Mouse (Mus musculus) midbrain, postnatal 0 days (tissue): ENCODE data around the gene Kif13a. TPM values are rescaled to one million over a fixed set of nuclear protein-coding genes. Genes with fewer than 3 reads are reported as not detected.

ENCODE experiments used
- ATAC-seq: fragments of 200-750 bp; cut with Nextera tagmentation; 2 replicates; pipeline ENCODE4 v1.8.0; 2017; ENCODE audit warnings: moderate number of reproducible peaks, mild to moderate bottlenecking, moderate TSS enrichment, moderate library complexity; ENCODE audit not compliant: low FRiP score
- DNase-seq: peaks from one replicate; pipeline ENCODE4 v3.0.0-alpha.2; 2015; ENCODE audit warnings: low spot score
- H3K27ac ChIP-seq: fragments of 300-500 bp; sonication (generic); 2 replicates; pipeline ENCODE4 v1.5.1; 2014; ENCODE audit warnings: low read depth, mild to moderate bottlenecking, low read length, mixed read lengths
- H3K27me3 ChIP-seq: fragments of 300-500 bp; sonication (generic); 2 replicates; pipeline ENCODE4 v1.6.1; 2014; ENCODE audit warnings: low read length, control low read depth, mixed read lengths; ENCODE audit not compliant: insufficient read depth
- H3K36me3 ChIP-seq: fragments of 300-500 bp; sonication (generic); 2 replicates; pipeline ENCODE4 v1.6.1; 2014; ENCODE audit warnings: low read length, control low read depth, mixed read lengths; ENCODE audit not compliant: insufficient read depth
- H3K4me1 ChIP-seq: fragments of 300-500 bp; sonication (generic); 2 replicates; pipeline ENCODE4 v1.6.1; 2014; ENCODE audit warnings: mild to moderate bottlenecking, control low read depth, antibody characterized with exemption, low read length, mixed read lengths; ENCODE audit not compliant: insufficient read depth
- H3K4me2 ChIP-seq: fragments of 300-500 bp; sonication (generic); 2 replicates; pipeline ENCODE4 v1.6.1; 2014; ENCODE audit warnings: low read depth, mild to moderate bottlenecking, low read length, mixed read lengths; ENCODE audit not compliant: poor library complexity, severe bottlenecking
- H3K4me3 ChIP-seq: fragments of 300-500 bp; sonication (generic); 2 replicates; pipeline ENCODE4 v1.5.1; 2014; ENCODE audit warnings: low read depth, mild to moderate bottlenecking, low read length, moderate library complexity
- H3K9ac ChIP-seq: fragments of 300-500 bp; sonication (generic); replicated peaks from 2 replicates; pipeline ENCODE4 v1.6.1; 2014; ENCODE audit warnings: mild to moderate bottlenecking, low read length, moderate library complexity, mixed read lengths; ENCODE audit not compliant: poor library complexity, severe bottlenecking
- H3K9me3 ChIP-seq: fragments of 300-500 bp; sonication (generic); 2 replicates; pipeline ENCODE4 v1.6.1; 2016; ENCODE audit warnings: low read length, control low read depth
- CTCF ChIP-seq: IDR thresholded peaks from 2 replicates; pipeline ENCODE4 v1.5.1; 2016; ENCODE audit warnings: antibody characterized with exemption, mild to moderate bottlenecking
- WGBS: fragments of 180-500 bp; shearing (Covaris S2); extraction: QIAGEN DNeasy Blood & Tissue Kit; methylation state at CpG from one replicate; pipeline ENCODE4 v1.1.7; 2014; 5-methylcytosine and 5-hydroxymethylcytosine counted together
- polyA plus RNA-seq: library from polyadenylated mRNA; unstranded; fragments of >200 nt; fragmentation: Nextera tagmentation; extraction: Ambion mirVana; gene quantifications from 2 replicates; pipeline ENCODE4 v1.2.1, GENCODE M21; 2015
- total RNA-seq: library from RNA; depleted of rRNA; stranded (reverse); fragments of >200 nt; gene quantifications from 2 replicates; pipeline ENCODE4 v1.2.3, GENCODE M21; 2014; rRNA removed

Kif13a gene
- total and polyA plus RNA-seq, 2 experiments from 2014 or later = 10.1 to 31.7 TPM

- WGBS = 93% methylated on average over 1 of the region's 1 CpGs
- no peaks in the 10 kb centered on the region for H3K9me3 ChIP-seq
- no peak overlapping the region for H3K27ac ChIP-seq
- H3K27me3 ChIP-seq = no peaks in the 10 kb centered on the region
- H3K36me3 ChIP-seq = peaks cover 15% of the 10 kb centered on the region; the same call in 1 of the 2 replicates
- DNase-seq (no peak), ATAC-seq (no peak)
- H3K4me1 ChIP-seq = no peaks in the 10 kb centered on the region
- H3K4me2 ChIP-seq = no peak overlapping the region
- no peak overlapping the region for H3K4me3 ChIP-seq
- TF ChIP-seq CTCF = no peak
- no peak overlapping the region for H3K9ac ChIP-seq
Measured at GRCm38 (mm10) chr13:46699372-46699771, 230.3 kb downstream of the Kif13a start.

Other genes starting within 250 kb of the Kif13a start
- 61.7 and 75.0 TPM in 2 replicates for gene Nup153, start 201.9 kb downstream of the Kif13a start, total RNA-seq
- 11.8 and 12.6 TPM in 2 replicates for gene Nup153, start 201.9 kb downstream of the Kif13a start, polyA plus RNA-seq
- 19.7 and 19.9 TPM in 2 replicates for gene Nhlrc1, start 85.0 kb upstream of the Kif13a start, total RNA-seq
- 16.2 and 16.5 TPM in 2 replicates for gene Nhlrc1, start 85.0 kb upstream of the Kif13a start, polyA plus RNA-seq
- 24.9 and 26.9 TPM in 2 replicates for gene Kdm1b, start 113.6 kb upstream of the Kif13a start, total RNA-seq
- gene Kdm1b, start 113.6 kb upstream of the Kif13a start, polyA plus RNA-seq = 14.1 and 14.4 TPM in 2 replicates
- gene Tpmt, start 114.9 kb upstream of the Kif13a start, total RNA-seq = 11.6 and 15.9 TPM in 2 replicates
- gene Tpmt, start 114.9 kb upstream of the Kif13a start, polyA plus RNA-seq = 10.8 and 12.0 TPM in 2 replicates
- 34.1 and 60.0 TPM in 2 replicates for gene Dek, start 176.3 kb upstream of the Kif13a start, total RNA-seq
- gene Dek, start 176.3 kb upstream of the Kif13a start, polyA plus RNA-seq = 96.3 and 112 TPM in 2 replicates
- gene Rnf144b, start 192.8 kb upstream of the Kif13a start, total RNA-seq = 4.1 TPM in 2 replicates
- gene Rnf144b, start 192.8 kb upstream of the Kif13a start, polyA plus RNA-seq = 1.8 and 1.9 TPM in 2 replicates